Mouse (Mus musculus): Measurements from ENCODE around the gene Adm2.

GRCm38 (mm10) chr15:89340136-89340535 is 17.6 kb downstream of the Adm2 start:
- no peak for TF ChIP-seq POLR2A (IDR thresholded peaks at IDR 0.05; ENCODE audit: insufficient read length, low read depth)
- no peak for TF ChIP-seq E2F4 (IDR thresholded peaks at IDR 0.05; ENCODE audit: insufficient read depth)
- TF ChIP-seq MYOD1 (IDR thresholded peaks at IDR 0.05; ENCODE audit: control insufficient read depth in 1 of 3, insufficient read length in 2 of 3, low read depth in 2 of 3), result no peak
- TF ChIP-seq CEBPB (IDR thresholded peaks at IDR 0.05; ENCODE audit: insufficient read depth, poor library complexity, severe bottlenecking), result no peak
- TF ChIP-seq USF1 (IDR thresholded peaks at IDR 0.05; ENCODE audit: low read depth), result no peak
- no peak for TF ChIP-seq SRF (IDR thresholded peaks at IDR 0.05; ENCODE audit: control insufficient read depth, insufficient read length, low read depth)
- TF ChIP-seq TCF12 (IDR thresholded peaks at IDR 0.05; ENCODE audit: insufficient read depth, poor library complexity, severe bottlenecking), result no peak

Data from myocyte (in vitro differentiated cells).